Mouse (Mus musculus): Measurements from ENCODE around the gene Gm867.

- no peak for TF ChIP-seq CTCF (conservative IDR thresholded peaks at IDR 0.05; ENCODE audit: insufficient read depth, insufficient read length, low read depth, low read length)
- TF ChIP-seq POLR2A (IDR thresholded peaks at IDR 0.05; ENCODE audit: low read depth, low read length): no peak
These were observed 23.6 kb downstream of the Gm867 start for GRCm38 (mm10) chr10:75916840-75917239.

Measured in kidney, adult 2 months (tissue).